Mouse (Mus musculus) forebrain, embryonic 11.5 days (tissue): ENCODE results near the gene Dok5. TPM values are rescaled to one million over a fixed set of nuclear protein-coding genes. Genes with fewer than 3 reads are reported as not detected.

Source experiments
- ATAC-seq: fragments of 200-750 bp; cut with Nextera tagmentation; replicated peaks from 2 replicates; pipeline ENCODE4 v1.8.0; 2017; ENCODE audit warnings: moderate TSS enrichment; ENCODE audit not compliant: low FRiP score
- DNase-seq: peaks from one replicate; pipeline ENCODE4 v3.0.0-alpha.2; 2017; ENCODE audit warnings: low spot score
- H3K27ac ChIP-seq: fragments of 300-500 bp; sonication (generic); 2 replicates; pipeline ENCODE4 v1.5.1; 2014; ENCODE audit warnings: low read depth, low read length
- H3K27me3 ChIP-seq: fragments of 300-500 bp; sonication (generic); 2 replicates; pipeline ENCODE4 v1.6.1; 2014; ENCODE audit warnings: mild to moderate bottlenecking, low read length, mixed read lengths; ENCODE audit not compliant: control insufficient read depth, insufficient read depth
- H3K36me3 ChIP-seq: fragments of 300-500 bp; sonication (generic); 2 replicates; pipeline ENCODE4 v1.6.1; 2014; ENCODE audit warnings: mild to moderate bottlenecking, low read length, moderate library complexity, mixed read lengths; ENCODE audit not compliant: control insufficient read depth, insufficient read depth
- H3K4me1 ChIP-seq: fragments of 300-500 bp; sonication (generic); replicated peaks from 2 replicates; pipeline ENCODE4 v1.6.1; 2014; ENCODE audit warnings: low read length, mixed read lengths; ENCODE audit not compliant: control insufficient read depth, insufficient read depth
- H3K4me2 ChIP-seq: fragments of 300-500 bp; sonication (generic); 2 replicates; pipeline ENCODE4 v1.6.1; 2014; ENCODE audit warnings: low read depth, mild to moderate bottlenecking, low read length, moderate library complexity, mixed read lengths; ENCODE audit not compliant: severe bottlenecking
- H3K4me3 ChIP-seq: fragments of 300-500 bp; sonication (generic); 2 replicates; pipeline ENCODE4 v1.5.1; 2014; ENCODE audit warnings: low read depth, low read length
- H3K9ac ChIP-seq: fragments of 300-500 bp; sonication (generic); 2 replicates; pipeline ENCODE4 v1.6.1; 2014; ENCODE audit warnings: low read length
- H3K9me3 ChIP-seq: fragments of 300-500 bp; sonication (generic); 2 replicates; pipeline ENCODE4 v1.6.1; 2016; ENCODE audit warnings: low read length, mixed read lengths; ENCODE audit not compliant: control insufficient read depth
- WGBS: fragments of 180-500 bp; shearing (Covaris S2); extraction: QIAGEN DNeasy Blood & Tissue Kit; methylation state at CpG from one replicate; pipeline ENCODE4 v1.1.7; 2014; 5-methylcytosine and 5-hydroxymethylcytosine counted together
- polyA plus RNA-seq: library from polyadenylated mRNA; unstranded; fragments of >200 nt; fragmentation: Nextera tagmentation; extraction: Ambion mirVana; gene quantifications from 2 replicates; pipeline ENCODE4 v1.2.1, GENCODE M21; 2014

The Dok5 gene
- polyA plus RNA-seq, 1 experiment from 2014 or later = 6.2 TPM

GRCm38 (mm10) chr2:170712658-170713285 is 18.8 kb upstream of the Dok5 start:
- no peaks in the 10 kb centered on the region for H3K36me3 ChIP-seq
- ATAC-seq (no peak), DNase-seq (no peak)
- no peaks in the 10 kb centered on the region for H3K4me1 ChIP-seq
- no peak overlapping the region for H3K4me2 ChIP-seq
- H3K9me3 ChIP-seq = no peaks in the 10 kb centered on the region
- no peak overlapping the region for H3K27ac ChIP-seq
- no peak overlapping the region for H3K9ac ChIP-seq
- H3K27me3 ChIP-seq = no peaks in the 10 kb centered on the region
- WGBS = 90% methylated on average over 11 of the region's 11 CpGs
- H3K4me3 ChIP-seq = no peak overlapping the region

DNA sequence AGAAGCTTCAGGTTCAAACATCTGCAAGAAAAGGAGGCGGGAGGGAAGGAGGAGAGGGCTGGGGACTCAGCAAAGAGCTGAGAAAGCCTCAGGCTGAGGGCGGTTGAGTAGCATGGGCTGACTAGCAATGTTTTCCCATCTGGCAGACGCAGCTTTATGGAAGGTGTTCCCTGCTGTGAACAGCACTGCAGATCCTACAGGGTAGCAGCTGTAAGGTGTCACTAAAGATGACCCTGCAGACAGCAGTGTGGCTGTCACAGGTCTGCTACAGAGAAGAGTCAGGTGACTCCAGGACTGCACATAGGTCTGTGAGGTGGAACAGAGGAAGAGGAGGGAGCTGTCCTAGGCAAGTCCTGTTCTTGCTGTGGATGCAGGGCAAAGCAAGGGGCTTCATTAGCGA is 11.2 kb upstream of the Dok5 start:
- Histone ChIP-seq H3K4me2 (no peak overlapping the region), H3K4me1 (no peaks in the 10 kb centered on the region), H3K27ac (no peak overlapping the region), H3K27me3 (no peaks in the 10 kb centered on the region), H3K36me3 (no peaks in the 10 kb centered on the region), H3K4me3 (no peak overlapping the region), H3K9ac (no peak overlapping the region), H3K9me3 (no peaks in the 10 kb centered on the region; the same call in 1 of the 2 replicates)
- no peak for DNase-seq
- 52% methylated on average over 4 of the region's 4 CpGs for WGBS
- peak; percentile 51; the same call in 1 of the 2 replicates for ATAC-seq

- ATAC-seq = no peak
- WGBS = 70% methylated on average over 13 of the region's 13 CpGs
- DNase-seq = peak; percentile 46
Observed at GRCm38 (mm10) chr2:170724136-170724535, 7.5 kb upstream of the Dok5 start.

DNA sequence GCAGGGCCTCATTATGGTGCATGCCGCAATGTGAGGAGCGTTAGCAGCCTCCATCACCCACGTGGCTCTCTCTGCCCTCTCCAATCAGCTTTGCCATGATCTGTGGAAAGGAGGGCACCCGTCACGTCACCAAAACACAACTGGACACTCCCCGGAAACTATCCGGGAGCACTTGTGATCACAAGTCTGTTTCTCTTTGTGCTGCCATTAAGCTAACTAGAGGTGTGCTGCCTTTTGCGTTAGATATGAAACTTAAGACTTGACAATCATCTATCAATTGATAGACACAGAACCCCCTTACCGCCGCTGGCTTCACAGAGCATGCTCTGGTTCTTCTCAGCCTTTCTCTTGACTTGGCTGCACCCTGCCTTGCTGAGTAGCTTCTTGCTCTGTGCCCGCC is 6.9 kb upstream of the Dok5 start:
- H3K9ac ChIP-seq = no peak overlapping the region
- 91% methylated on average over 11 of the region's 11 CpGs for WGBS
- no peaks in the 10 kb centered on the region for H3K27me3 ChIP-seq
- H3K4me1 ChIP-seq = no peaks in the 10 kb centered on the region
- ATAC-seq (no peak), DNase-seq (no peak)
- H3K9me3 ChIP-seq = no peaks in the 10 kb centered on the region
- H3K27ac ChIP-seq = no peak overlapping the region
- no peaks in the 10 kb centered on the region for H3K36me3 ChIP-seq
- H3K4me3 ChIP-seq = no peak overlapping the region
- H3K4me2 ChIP-seq = no peak overlapping the region

More at GRCm38 (mm10) chr2:170724136-170724535, 7.5 kb upstream of the Dok5 start:
- Histone ChIP-seq H3K9me3 (no peaks in the 10 kb centered on the region), H3K4me3 (no peak overlapping the region), H3K4me1 (no peaks in the 10 kb centered on the region), H3K4me2 (no peak overlapping the region), H3K36me3 (no peaks in the 10 kb centered on the region), H3K9ac (no peak overlapping the region), H3K27me3 (no peaks in the 10 kb centered on the region), H3K27ac (no peak overlapping the region)

GRCm38 (mm10) chr2:170725796-170726195 is 5.8 kb upstream of the Dok5 start:
- Histone ChIP-seq H3K4me1 (no peaks in the 10 kb centered on the region), H3K4me2 (no peak overlapping the region), H3K9ac (no peak overlapping the region), H3K4me3 (no peak overlapping the region), H3K9me3 (no peaks in the 10 kb centered on the region), H3K36me3 (no peaks in the 10 kb centered on the region), H3K27me3 (no peaks in the 10 kb centered on the region), H3K27ac (no peak overlapping the region)
- no peak for ATAC-seq
- no peak for DNase-seq
- WGBS = 78% methylated on average over 5 of the region's 5 CpGs

GRCm38 (mm10) chr2:170726996-170727710 is 4.5 kb upstream of the Dok5 start:
- Histone ChIP-seq H3K4me2 (no peak overlapping the region), H3K27ac (no peak overlapping the region), H3K9me3 (no peaks in the 10 kb centered on the region), H3K4me1 (peaks cover under 1% of the 10 kb centered on the region; the same call in 1 of the 2 replicates), H3K36me3 (no peaks in the 10 kb centered on the region), H3K9ac (no peak overlapping the region), H3K4me3 (no peak overlapping the region), H3K27me3 (no peaks in the 10 kb centered on the region)
- 38% methylated on average over 6 of the region's 6 CpGs for WGBS
- ATAC-seq (no peak), DNase-seq (peak; percentile 43)

DNA sequence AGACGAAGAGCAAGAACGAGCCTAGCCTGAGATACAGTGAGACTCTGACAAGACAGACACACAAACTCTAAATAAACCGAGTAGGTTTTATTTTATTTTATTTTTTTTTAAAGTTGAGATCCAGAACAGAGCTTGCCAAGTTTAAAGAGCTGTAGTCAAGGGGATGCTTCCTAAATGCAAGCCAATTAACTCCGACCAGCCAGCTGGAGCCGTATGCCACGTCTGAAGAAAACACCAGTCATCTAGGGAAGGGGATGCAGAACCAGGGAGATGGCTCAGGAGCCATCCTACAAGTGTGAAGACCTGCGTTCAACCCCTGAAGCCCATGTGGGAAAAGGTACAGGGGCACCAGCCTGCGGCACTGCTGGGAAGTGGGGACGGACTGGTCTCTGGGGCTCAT is 2.7 kb upstream of the Dok5 start:
- no peak overlapping the region for H3K27ac ChIP-seq
- ATAC-seq = no peak
- H3K9ac ChIP-seq = no peak overlapping the region
- H3K27me3 ChIP-seq = no peaks in the 10 kb centered on the region
- no peak overlapping the region for H3K4me2 ChIP-seq
- H3K36me3 ChIP-seq = no peaks in the 10 kb centered on the region
- H3K9me3 ChIP-seq = no peaks in the 10 kb centered on the region
- peaks cover 2% of the 10 kb centered on the region; the same call in 1 of the 2 replicates for H3K4me1 ChIP-seq
- WGBS = 90% methylated on average over 9 of the region's 9 CpGs
- DNase-seq = peak; percentile 47
- no peak overlapping the region for H3K4me3 ChIP-seq

DNA sequence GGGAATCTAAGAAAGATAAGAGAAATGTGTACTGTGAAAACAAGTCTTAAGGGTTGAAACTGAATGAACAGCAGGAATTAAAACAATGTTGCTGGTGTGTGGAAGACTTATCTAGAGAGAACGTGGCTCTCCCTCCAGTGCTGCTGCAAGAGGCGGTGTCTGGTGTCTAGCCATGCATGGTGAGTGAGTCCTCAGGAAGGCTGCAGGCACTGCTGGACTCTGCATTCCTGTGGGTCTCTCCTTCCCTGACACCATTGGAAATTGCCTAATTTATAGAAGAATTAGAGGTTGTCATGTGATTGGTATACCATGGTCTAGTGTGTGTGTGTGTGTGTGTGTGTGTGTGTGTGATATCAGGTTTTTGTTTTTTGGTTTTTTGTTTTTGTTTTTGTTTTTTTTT is 1.9 kb upstream of the Dok5 start:
- WGBS = 68% methylated on average over 2 of the region's 2 CpGs
- no peak overlapping the region for H3K9ac ChIP-seq
- no peak overlapping the region for H3K27ac ChIP-seq
- no peaks in the 10 kb centered on the region for H3K27me3 ChIP-seq
- H3K4me1 ChIP-seq = peaks cover 2% of the 10 kb centered on the region; the same call in 1 of the 2 replicates
- peak; percentile 39 for DNase-seq
- H3K4me2 ChIP-seq = no peak overlapping the region
- ATAC-seq = no peak
- no peaks in the 10 kb centered on the region for H3K36me3 ChIP-seq
- no peaks in the 10 kb centered on the region for H3K9me3 ChIP-seq
- no peak overlapping the region for H3K4me3 ChIP-seq
